Mouse (Mus musculus): Measurements from ENCODE around the gene Map4k2. TPM values are rescaled to one million over a fixed set of nuclear protein-coding genes. Genes with fewer than 3 reads are reported as not detected.

Map4k2 gene
- total and polyA plus RNA-seq, 2 experiments from 2014 or later: 18.6 to 102 TPM

DNA sequence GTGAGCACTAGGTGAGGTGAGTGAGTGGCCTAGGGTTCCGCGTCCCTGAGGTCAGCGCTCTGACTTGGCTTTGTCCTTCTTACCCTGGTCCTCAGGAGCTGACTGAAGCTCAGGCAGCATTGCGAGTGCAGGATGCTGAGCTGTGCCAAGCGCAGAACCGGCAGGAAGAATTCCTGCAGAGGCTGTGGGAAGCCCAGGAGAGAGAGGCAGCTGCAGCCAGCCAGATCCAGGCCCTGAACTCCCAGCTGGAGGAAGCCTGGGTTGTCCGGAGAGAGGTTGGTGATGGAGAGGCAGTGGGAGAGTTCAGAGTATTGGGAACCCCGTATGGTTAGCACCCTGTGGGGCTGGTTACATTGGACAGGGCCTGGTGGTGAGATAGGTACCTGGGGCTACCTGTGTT is 27.1 kb upstream of the Map4k2 start:
- Histone ChIP-seq H3K9me3 (ENCODE audit: low read length) (no peaks in the 10 kb centered on the region), H3K9ac (replicated peaks; ENCODE audit: low read length) (no peak overlapping the region), H3K27ac (no peak overlapping the region), H3K4me3 (ENCODE audit: low read length) (no peak overlapping the region), H3K4me2 (ENCODE audit: low read depth, low read length) (no peak overlapping the region), H3K27me3 (ENCODE audit: insufficient read depth, low read length) (no peaks in the 10 kb centered on the region), H3K4me1 (ENCODE audit: insufficient read depth, low read length) (no peaks in the 10 kb centered on the region), H3K36me3 (ENCODE audit: insufficient read depth, low read length) (peaks cover 13% of the 10 kb centered on the region)
- no peak for TF ChIP-seq CTCF (IDR thresholded peaks at IDR 0.05; ENCODE audit: low read depth)
- WGBS: 86% methylated on average over 8 of the region's 8 CpGs
- ATAC-seq (no peak), DNase-seq (ENCODE audit: low spot score) (no peak)

DNA sequence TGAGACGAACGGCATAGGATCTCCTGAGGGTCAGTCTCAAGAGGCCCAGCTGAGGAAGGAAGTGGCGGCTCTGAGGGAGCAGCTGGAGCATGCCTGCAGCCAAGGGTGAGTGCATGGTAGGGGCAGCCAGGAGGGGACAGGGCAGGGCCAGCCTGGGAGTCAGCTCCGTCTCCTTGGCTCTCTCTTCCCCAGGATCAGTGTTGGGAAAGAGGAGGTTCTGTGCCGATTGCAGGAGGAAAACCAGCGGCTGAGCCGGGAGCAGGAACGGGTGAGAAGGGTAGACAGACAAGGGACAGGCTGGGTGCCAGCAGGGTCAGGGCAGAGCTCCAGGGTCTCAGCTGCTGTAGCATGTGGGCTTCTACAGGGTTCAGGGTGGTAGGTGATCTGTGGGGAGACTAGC is 26.4 kb upstream of the Map4k2 start:
- TF ChIP-seq CTCF (IDR thresholded peaks at IDR 0.05; ENCODE audit: low read depth): no peak
- H3K27me3 ChIP-seq (ENCODE audit: insufficient read depth, low read length): no peaks in the 10 kb centered on the region
- no peak overlapping the region for H3K9ac ChIP-seq (replicated peaks; ENCODE audit: low read length)
- no peaks in the 10 kb centered on the region for H3K9me3 ChIP-seq (ENCODE audit: low read length)
- 70% methylated on average over 8 of the region's 8 CpGs for WGBS
- H3K36me3 ChIP-seq (ENCODE audit: insufficient read depth, low read length): peaks cover 13% of the 10 kb centered on the region
- H3K4me3 ChIP-seq (ENCODE audit: low read length): no peak overlapping the region
- DNase-seq (ENCODE audit: low spot score) (no peak), ATAC-seq (no peak)
- H3K4me2 ChIP-seq (ENCODE audit: low read depth, low read length): no peak overlapping the region
- H3K4me1 ChIP-seq (ENCODE audit: insufficient read depth, low read length): no peaks in the 10 kb centered on the region
- H3K27ac ChIP-seq: no peak overlapping the region

DNA sequence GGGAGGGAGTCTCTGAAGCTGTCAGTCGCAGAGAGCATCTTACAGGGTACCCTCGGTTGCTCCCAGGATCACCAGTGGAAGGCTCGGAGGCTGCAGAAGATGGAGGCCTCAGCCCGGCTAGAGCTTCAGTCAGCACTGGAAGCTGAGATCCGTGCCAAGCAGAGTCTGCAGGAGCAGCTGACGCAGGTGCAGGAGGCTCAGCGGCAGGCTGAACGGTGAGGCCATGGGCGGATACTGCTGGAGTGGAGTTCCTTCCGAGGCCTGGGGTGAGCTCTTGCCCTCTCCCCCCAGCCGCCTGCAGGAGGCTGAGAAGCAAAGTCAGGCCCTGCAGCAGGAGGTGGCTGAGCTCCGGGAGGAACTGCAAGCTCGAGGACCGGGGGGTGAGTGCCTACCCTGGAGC is 25.4 kb upstream of the Map4k2 start:
- H3K4me3 ChIP-seq (ENCODE audit: low read length): no peak overlapping the region
- H3K4me1 ChIP-seq (ENCODE audit: insufficient read depth, low read length): no peaks in the 10 kb centered on the region
- 68% methylated on average over 14 of the region's 14 CpGs for WGBS
- no peak overlapping the region for H3K9ac ChIP-seq (replicated peaks; ENCODE audit: low read length)
- no peak overlapping the region for H3K27ac ChIP-seq
- H3K36me3 ChIP-seq (ENCODE audit: insufficient read depth, low read length): peaks cover 13% of the 10 kb centered on the region
- ATAC-seq: no peak
- no peak for DNase-seq (ENCODE audit: low spot score)
- no peaks in the 10 kb centered on the region for H3K9me3 ChIP-seq (ENCODE audit: low read length)
- TF ChIP-seq CTCF (IDR thresholded peaks at IDR 0.05; ENCODE audit: low read depth): no peak
- no peaks in the 10 kb centered on the region for H3K27me3 ChIP-seq (ENCODE audit: insufficient read depth, low read length)
- no peak overlapping the region for H3K4me2 ChIP-seq (ENCODE audit: low read depth, low read length)

DNA sequence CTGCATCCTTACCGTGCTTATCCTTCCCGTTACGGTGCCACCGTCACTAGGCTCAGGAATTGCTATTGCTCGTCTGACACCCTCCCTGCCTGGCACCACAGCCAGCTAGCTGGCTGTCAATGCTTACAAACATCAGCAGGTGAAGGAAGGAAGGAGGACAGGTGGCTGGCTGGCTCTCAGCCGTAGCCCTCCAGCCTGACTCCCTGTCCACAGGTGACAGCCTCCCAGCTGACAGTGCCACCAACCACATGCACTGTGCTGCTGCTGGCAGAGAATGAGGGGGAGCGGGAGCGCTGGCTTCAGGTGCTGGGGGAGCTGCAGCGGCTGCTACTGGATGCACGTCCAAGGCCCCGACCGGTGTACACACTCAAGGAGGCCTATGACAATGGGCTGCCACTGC is 22.8 kb upstream of the Map4k2 start:
- H3K27me3 ChIP-seq (ENCODE audit: insufficient read depth, low read length): no peaks in the 10 kb centered on the region

DNA sequence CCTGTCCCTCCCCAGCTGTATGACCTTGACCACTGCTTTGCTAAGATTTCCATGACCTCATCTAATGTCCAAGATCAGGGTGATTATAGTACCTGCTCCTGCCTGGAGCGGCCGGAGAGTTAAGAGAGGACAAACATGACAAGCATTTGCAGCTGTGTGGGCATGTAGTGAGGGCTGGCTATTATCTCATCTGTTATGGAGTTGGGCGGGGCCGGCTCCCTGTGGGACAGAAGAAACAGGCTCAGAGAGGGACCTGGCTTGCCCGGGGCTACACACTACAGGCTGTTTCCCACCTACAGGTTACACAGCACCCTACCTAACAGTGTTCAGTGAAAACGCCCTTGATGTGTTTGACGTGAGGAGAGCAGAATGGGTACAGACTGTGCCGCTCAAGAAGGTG is 19.6 kb upstream of the Map4k2 start:
- Histone ChIP-seq H3K4me2 (ENCODE audit: low read depth, low read length) (no peak overlapping the region), H3K27me3 (ENCODE audit: insufficient read depth, low read length) (no peaks in the 10 kb centered on the region), H3K9ac (replicated peaks; ENCODE audit: low read length) (no peak overlapping the region), H3K4me1 (ENCODE audit: insufficient read depth, low read length) (no peaks in the 10 kb centered on the region), H3K36me3 (ENCODE audit: insufficient read depth, low read length) (0 out of 2 replicates have a peak, but pooled peaks cover 5% of the 10 kb centered on the region), H3K27ac (no peak overlapping the region), H3K4me3 (ENCODE audit: low read length) (no peak overlapping the region), H3K9me3 (ENCODE audit: low read length) (no peaks in the 10 kb centered on the region)
- DNase-seq (ENCODE audit: low spot score) (no peak), ATAC-seq (no peak)
- WGBS: 88% methylated on average over 8 of the region's 8 CpGs
- no peak for TF ChIP-seq CTCF (IDR thresholded peaks at IDR 0.05; ENCODE audit: low read depth)

More for the DNA sequence above, 22.8 kb upstream of the Map4k2 start:
- ATAC-seq: no peak
- no peak overlapping the region for H3K4me3 ChIP-seq (ENCODE audit: low read length)
- peaks cover 13% of the 10 kb centered on the region for H3K36me3 ChIP-seq (ENCODE audit: insufficient read depth, low read length)
- H3K4me2 ChIP-seq (ENCODE audit: low read depth, low read length): no peak overlapping the region
- no peaks in the 10 kb centered on the region for H3K9me3 ChIP-seq (ENCODE audit: low read length)
- 86% methylated on average over 12 of the region's 12 CpGs for WGBS
- H3K4me1 ChIP-seq (ENCODE audit: insufficient read depth, low read length): no peaks in the 10 kb centered on the region
- no peak for DNase-seq (ENCODE audit: low spot score)
- H3K27ac ChIP-seq: no peak overlapping the region
- TF ChIP-seq CTCF (IDR thresholded peaks at IDR 0.05; ENCODE audit: low read depth): no peak
- no peak overlapping the region for H3K9ac ChIP-seq (replicated peaks; ENCODE audit: low read length)

DNA sequence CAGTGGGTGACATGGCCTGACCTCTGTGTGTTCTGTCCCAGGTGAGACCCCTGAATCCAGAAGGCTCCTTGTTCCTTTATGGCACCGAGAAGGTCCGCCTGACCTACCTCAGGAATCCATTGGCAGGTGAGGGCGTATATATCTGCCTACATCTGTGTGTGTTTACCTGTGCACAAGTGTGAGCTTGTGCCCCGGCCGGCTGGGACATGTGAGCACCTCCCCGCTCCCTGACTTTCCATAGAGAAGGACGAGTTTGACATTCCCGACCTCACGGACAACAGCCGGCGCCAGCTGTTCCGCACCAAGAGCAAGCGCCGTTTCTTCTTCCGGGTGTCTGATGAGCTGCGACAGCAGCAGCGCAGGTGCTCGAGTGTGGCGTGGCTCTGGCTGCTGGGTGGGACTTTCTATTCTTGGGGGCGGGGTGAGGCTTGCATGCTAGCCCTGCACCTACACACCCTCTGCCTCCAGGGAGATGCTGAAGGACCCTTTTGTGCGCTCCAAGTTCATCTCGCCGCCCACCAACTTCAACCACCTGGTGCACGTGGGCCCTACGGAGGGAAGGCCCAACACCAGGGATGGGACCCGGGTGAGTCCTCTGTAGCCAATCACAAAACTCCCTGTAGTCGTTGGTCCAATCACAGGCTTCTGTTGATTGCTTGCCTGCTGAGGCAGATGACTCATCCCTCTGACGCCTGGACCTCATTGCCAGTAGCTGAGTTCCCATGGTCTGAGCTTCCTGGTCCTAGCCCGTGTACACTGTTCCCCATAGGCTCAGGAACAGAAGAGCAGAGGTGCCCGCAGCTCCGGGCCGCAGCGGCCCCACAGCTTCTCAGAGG is 18.9 kb upstream of the Map4k2 start:
- TF ChIP-seq CTCF (IDR thresholded peaks at IDR 0.05; ENCODE audit: low read depth): no peak

DNA sequence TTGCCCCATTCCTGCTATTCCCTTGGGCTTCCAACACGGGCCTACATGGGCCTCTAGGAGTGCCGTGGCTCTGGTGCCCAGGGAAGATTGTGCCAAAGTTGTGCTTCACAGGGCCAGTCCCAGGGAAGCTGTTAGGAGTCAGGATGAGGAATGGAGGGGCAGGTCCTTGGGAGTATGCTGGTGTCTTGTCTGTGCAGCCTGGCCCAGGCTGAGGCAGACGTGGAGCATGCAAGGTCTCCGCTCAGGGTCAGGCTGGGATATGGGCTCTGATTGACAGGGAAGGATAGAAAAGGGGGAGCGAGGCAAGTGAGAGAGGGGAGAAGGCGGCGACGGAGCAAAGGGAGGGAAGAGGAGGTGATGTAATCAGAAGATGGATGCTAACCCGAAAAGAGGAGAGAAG is 16.2 kb upstream of the Map4k2 start:
- H3K27me3 ChIP-seq (ENCODE audit: insufficient read depth, low read length): no peaks in the 10 kb centered on the region
- no peak overlapping the region for H3K27ac ChIP-seq
- H3K4me3 ChIP-seq (ENCODE audit: low read length): no peak overlapping the region
- WGBS: 87% methylated on average over 9 of the region's 9 CpGs
- no peak for ATAC-seq
- H3K9ac ChIP-seq (replicated peaks; ENCODE audit: low read length): no peak overlapping the region
- no peak for DNase-seq (ENCODE audit: low spot score)
- TF ChIP-seq CTCF (IDR thresholded peaks at IDR 0.05; ENCODE audit: low read depth): no peak
- H3K9me3 ChIP-seq (ENCODE audit: low read length): no peaks in the 10 kb centered on the region
- H3K4me1 ChIP-seq (ENCODE audit: insufficient read depth, low read length): no peaks in the 10 kb centered on the region
- no peaks in the 10 kb centered on the region for H3K36me3 ChIP-seq (ENCODE audit: insufficient read depth, low read length)
- H3K4me2 ChIP-seq (ENCODE audit: low read depth, low read length): no peak overlapping the region

More for the DNA sequence above, 18.9 kb upstream of the Map4k2 start:
- H3K9ac ChIP-seq (replicated peaks; ENCODE audit: low read length): no peak overlapping the region
- no peak overlapping the region for H3K4me3 ChIP-seq (ENCODE audit: low read length)
- no peak overlapping the region for H3K27ac ChIP-seq
- H3K4me2 ChIP-seq (ENCODE audit: low read depth, low read length): no peak overlapping the region
- H3K27me3 ChIP-seq (ENCODE audit: insufficient read depth, low read length): no peaks in the 10 kb centered on the region
- no peak for ATAC-seq
- no peaks in the 10 kb centered on the region for H3K9me3 ChIP-seq (ENCODE audit: low read length)
- DNase-seq (ENCODE audit: low spot score): no peak
- 0 out of 2 replicates have a peak, but pooled peaks cover 5% of the 10 kb centered on the region for H3K36me3 ChIP-seq (ENCODE audit: insufficient read depth, low read length)
- WGBS: 86% methylated on average over 33 of the region's 33 CpGs
- no peaks in the 10 kb centered on the region for H3K4me1 ChIP-seq (ENCODE audit: insufficient read depth, low read length)
